Mouse (Mus musculus): Measurements from ENCODE around the gene Ttll9.
A peak's percentile ranks its signal among the peaks of the same experiment; 100 is the strongest.

The Ttll9 gene

DNA sequence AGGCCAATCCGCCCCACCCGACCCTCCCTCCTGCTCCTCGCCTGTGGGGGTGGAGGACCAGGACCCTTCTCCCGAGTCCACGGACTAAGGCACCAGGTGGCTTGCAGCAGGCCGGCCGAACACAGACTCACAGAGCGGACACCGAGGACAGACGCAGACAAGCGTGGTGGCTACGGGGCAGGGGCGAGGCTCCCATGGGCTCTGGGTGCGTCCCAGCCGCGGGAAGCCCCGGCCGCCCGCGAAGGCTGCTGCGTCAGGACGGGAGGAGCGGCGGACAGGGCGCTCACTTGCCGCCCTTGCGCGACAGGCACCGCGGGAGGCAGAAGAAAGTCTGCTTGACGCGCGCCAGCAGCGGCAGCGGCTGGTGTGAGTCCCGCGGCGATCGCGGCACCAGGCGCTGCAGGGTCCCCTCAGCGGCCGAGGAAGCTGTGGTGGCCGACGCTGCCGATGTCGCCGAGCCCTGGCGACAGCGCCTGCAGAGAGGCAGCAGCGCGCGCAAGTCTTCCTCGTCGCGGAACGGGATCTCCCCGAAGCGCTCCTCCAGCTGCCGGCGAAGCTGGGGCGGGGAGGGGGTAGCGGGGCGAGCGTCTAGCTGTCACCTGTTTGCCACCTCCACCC, 19.3 kb upstream of the Ttll9 start:
- no peak for DNase-seq

DNA sequence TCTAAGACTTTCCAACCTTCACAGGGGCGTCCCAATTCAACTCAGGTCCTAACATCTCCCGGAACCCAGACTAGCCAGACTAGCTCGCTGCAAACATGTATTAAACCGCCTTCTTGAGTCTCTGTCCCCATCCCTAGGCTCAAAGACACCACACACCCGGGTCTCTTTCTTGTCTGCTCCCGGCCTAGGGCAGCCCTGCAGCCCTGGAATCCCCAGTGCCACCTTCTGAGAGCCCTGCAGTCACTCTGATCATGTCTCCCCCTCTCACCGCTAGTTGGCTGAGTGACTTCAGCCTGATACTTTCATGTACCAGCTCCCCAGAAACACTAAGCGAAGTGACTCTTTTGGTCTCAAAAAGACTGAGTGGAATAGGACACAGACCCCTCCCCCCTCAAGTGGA, 18.7 kb upstream of the Ttll9 start:
- no peak for DNase-seq

DNA sequence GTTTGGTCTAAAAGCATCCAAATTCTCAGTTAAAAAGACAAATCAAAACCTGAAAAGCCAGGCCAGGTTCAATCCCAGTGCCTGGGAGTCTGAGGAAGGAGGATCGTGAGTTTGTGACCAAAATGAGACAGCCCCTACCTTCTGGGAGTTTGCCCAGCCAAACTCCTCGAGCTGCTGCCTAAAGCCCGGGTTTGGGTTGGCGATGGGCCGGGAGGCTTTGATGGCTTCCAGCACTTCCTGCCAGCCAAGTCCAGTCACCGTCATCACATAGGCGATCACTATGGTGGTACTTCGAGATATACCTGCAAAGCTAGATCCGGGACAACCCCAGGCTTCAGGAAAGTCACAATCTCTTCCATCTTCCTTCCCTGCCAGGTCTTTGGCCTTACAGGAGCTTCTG, 18.3 kb upstream of the Ttll9 start:
- DNase-seq = no peak

GRCm38 (mm10) chr2:152947098-152947497, 15.2 kb upstream of the Ttll9 start:
- DNase-seq = peak in 1 of 2 experiments; percentile 24

- DNase-seq = no peak
Observed at GRCm38 (mm10) chr2:152948438-152949020, 13.8 kb upstream of the Ttll9 start.

GRCm38 (mm10) chr2:152950358-152951064, 11.8 kb upstream of the Ttll9 start:
- no peak for DNase-seq

GRCm38 (mm10) chr2:152951065-152951849, 11.0 kb upstream of the Ttll9 start, which contains the start of gene Dusp15:
Gene Dusp15, minus strand, starts transcription at chr2:152951698.
- peak in 1 of 2 experiments; percentile 54 for DNase-seq

- no peak for DNase-seq
Observed at GRCm38 (mm10) chr2:152951850-152952720, 10.2 kb upstream of the Ttll9 start.

DNA sequence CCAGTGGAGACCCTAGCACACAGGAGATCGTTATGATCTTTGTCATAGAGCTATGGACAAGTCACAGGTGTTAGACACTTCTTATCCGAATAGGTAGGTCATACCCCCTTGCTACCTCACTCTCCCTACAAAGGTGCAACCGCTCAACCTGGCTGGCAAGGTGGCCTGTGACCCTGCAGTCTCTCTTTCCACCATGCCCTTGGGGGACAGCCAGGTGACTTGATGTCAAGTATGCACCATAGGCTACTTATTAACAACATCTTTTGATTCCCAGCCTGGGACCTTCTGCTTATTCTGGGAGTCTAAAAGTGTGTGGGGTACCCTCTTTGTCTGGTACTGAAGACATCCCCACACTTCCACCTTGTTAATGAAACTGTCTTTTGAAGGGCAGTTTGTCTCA, 4.2 kb upstream of the Ttll9 start:
- peak; percentile 45 to 65 for DNase-seq

DNA sequence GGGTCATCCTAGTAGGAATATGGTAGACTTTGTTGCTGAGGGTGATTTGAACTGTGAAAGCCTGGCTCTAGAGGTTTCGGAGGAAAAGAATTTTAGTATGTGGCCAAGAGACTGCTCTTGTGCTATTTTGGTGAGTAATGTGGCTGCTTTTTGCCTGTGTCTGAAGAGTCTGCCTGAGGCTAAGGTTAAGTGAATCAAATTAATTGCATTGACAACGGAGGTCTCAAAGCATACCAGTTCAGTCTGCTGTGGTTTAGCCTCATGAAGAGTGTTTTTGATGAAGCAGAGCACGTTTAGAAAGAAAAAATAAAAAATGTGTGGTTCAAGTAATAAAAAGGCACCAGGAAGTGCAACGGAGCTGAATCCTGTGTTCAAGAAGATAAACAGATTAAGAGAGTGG, 3.3 kb downstream of the Ttll9 start:
- DNase-seq = no peak

GRCm38 (mm10) chr2:152976991-152977390, 14.7 kb downstream of the Ttll9 start:
- DNase-seq = no peak

GRCm38 (mm10) chr2:152985582-152985981, 23.3 kb downstream of the Ttll9 start:
- no peak for DNase-seq

GRCm38 (mm10) chr2:152991529-152991928, 29.2 kb downstream of the Ttll9 start:
- DNase-seq = peak in 1 of 2 experiments; percentile 20

GRCm38 (mm10) chr2:152997046-152997445, 34.8 kb downstream of the Ttll9 start:
- DNase-seq = peak; percentile 19 to 46

DNA sequence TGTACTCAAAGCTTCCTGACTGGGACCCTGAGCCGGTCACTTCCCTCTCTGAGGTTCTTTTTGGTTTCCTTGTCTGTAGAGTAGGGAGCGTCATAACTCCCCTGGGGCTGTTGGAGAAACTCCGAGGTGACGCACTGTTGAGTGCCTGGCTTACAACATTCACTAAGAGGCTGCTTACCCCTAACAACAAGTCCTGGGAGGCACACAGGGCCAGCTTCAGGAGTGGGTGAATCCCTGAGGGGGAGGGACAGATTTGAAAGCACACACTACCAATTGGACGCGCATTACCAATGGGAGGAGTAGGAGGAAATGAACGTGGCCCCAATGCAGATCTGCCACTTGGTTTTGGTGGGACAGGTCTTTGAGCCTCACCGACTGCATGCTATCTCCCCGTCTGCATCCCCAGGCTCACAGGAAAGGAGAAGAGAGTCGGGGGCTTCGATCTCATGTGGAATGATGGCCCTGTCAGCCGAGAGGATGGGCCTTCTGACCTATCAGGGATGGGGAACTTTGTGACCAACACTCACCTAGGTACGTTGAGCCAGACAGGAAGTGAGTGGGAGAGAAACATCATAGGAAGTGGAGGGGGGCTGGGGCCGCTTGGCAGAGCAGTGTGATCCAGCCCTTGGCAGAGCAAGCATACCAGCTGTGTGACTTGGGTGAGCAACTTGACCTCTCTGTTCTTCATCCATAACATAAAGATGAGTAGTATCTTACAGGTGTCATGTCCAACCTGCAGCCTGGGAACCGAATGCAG, 40.4 kb downstream of the Ttll9 start:
- no peak for DNase-seq

DNA sequence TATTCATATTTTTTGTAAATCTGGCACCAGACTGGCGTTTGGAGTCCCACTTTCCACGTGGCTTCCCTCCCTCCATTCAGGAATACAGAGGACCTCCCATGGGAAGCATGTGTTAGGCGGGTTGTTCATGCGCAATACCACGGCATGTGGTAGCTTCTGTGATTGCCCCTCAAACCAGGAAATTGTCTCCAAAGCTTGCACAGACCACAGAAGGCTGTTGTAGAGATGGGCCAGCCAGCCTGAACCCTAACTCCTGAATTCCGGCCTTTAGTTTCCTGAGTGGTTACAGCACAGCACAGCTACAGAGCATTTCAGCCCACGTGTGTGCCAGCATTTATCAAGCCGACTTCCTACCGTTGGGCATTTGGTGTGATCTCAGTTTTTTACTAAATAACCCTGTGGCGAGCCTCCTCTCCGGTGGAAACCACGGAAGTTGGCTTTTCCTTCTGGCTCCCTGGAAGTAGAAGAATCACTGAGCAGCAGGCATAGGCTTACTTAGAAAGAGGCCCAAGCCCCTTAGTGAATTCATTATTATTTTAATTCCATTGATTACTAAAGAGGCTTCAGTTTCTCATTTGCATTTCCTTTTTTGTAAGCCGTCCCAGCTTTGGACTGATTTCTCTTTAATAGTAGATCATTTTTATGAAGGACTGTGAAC, 41.5 kb downstream of the Ttll9 start:
- DNase-seq = no peak

DNA sequence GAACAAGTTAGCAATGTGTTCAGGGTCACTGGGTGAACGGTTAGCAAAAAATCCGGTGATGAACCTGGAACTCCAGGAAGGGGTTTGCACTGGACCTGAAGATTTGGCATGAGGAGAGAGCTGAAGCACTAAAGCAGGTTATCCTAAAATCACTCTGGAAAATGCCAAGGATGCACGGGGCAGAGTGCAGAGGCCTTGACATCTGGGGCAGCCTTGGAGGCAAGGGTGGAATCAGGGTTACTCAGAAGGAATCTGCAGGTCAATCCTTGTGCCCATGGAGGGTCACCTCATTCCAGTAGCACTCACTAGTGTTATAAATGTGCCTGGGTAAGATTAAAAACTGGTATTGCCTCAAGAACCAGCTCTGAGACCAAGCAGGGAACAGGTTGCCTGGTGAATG, 43.7 kb downstream of the Ttll9 start:
- DNase-seq = no peak

DNA sequence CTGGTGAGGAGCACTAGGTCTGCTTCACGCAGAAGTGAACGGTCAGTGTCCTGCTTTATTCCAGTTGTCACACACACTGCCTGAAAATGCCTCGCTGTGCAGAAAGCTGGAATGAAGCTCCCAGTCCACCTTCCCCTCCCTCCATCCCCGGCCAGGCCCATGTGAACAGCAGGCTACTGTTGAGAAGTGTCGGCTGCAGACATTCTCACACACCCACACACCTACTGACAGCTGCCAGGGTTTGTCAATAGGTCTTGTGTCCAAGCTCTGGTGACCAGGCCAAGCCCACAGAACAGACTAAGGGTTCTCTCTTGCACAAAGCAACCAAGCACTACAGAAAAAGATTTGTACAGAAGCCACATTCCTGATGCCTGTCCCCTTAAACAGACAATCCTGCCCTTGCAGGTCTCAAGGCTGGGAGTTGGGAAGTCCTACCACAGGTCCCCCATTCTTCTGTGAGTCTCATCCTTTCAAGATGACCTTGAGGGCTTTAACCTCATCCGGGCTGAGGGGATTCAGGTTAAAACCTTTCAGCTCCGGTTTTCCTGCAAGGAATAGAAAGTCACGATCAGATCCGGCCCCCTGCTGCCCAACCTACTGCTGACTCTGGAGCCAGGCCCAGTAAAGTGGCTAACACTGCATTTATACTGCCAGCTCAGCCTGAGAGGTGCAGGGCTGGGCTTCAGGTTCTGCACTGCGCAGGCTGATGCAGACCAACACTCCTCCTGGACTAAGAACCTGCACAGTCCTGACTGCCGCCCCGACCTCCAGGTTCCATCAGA, 47.1 kb downstream of the Ttll9 start:
- no peak for DNase-seq

DNA sequence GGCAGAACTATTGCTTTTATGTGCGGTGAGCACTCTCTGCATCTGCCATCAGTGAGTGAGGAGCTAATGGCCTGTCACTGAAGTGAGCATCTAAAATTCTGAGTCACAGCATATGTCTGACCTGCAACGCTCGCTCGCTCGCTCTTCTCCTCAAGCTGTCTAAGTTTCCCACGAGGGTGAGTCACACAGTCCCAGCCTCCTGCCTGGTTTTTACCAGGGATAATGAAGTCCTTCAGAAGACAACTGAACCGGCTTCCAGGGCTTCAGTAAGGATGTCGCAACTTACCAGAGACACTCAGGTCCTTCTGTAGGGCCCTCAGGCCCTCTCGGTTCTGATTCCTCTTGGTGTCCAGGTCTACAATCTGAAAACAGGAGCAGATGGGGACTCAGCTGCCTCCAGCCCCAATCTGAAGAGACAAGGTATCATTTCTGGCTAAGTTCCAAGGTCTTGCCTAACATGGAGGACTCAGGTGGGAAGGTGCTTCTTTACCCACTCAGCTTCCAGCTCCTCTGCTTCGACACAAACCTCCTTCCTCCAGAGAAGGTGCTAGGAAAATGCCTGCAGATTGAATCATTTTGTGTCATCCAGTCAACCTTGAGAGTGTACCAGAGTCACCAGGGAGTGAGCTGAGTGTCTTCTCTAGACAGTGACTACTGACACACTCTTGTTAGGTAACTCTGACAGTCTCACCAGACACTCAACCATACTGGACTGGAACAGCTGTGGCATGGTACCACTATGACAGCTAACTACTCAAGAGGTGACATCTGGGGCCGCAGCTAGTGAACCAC, 51.6 kb downstream of the Ttll9 start:
- no peak for DNase-seq

Data from kidney, postnatal 36 days (tissue).